Mouse (Mus musculus): ENCODE measurements at regions not wholly inside any gene's neighbourhood (a gene's known extent, or its start where the extent isn't known, plus 50 kb on each side); places are given as distances from the start of the nearest gene placed in this dataset.

DNA sequence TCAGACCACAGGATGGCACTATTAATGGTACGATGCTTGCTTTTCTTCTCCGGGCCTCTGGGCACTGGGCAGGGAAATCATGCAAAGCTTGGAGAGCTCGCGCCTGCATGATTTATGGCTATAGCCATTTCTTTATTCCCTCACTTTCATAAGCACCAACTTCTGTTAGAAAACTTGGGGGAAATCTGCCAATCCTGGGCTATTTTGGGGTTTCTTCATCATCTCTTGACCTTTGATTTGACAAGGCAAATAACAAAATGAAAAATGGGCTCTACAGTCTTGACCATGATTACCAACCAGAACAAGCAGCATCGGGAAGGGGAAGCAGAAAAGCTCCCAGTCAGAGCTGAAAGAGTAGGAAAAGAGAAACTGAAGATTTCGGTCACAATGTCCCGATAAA, 57.1 kb upstream of the Fbxl4 start:
- DNase-seq (ENCODE audit: low spot score): no peak

DNA sequence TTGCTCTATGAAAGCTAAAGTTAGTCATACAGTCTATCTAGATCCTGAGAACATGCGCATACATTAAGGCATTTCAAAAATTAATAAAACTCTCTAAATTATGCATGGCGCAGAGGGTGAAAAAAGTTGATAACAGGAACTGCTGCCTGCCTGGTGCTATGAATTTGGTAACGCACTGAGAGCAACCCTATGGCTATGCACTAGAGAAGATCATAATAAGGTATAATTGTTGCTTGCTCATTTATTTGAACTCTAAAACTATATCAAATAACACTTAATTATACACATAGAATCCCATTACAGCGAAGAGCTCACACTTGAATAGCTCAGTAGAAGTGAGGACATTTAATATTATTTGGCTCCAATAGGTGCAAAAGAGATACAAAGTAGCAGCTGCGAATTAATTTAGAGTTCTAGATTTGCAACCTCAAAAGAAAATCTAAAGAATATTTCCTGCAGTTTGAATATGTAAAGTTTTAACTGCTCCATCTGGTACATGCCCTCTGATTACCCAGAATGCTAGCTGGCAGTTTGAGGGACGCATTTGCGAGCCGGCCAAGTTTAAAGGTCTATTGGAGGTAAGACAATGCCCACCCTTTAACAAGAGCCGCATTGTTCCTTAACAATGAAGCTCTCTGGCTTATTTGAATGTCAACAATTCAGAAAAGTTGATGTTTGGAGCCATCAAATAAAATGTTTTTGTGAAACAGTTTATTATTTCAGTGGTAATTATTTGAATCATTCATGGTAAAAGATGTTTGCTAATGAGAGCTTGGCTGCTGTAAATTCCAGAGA, 56.0 kb upstream of the Fbxl4 start:
- DNase-seq (ENCODE audit: low spot score): no peak

DNA sequence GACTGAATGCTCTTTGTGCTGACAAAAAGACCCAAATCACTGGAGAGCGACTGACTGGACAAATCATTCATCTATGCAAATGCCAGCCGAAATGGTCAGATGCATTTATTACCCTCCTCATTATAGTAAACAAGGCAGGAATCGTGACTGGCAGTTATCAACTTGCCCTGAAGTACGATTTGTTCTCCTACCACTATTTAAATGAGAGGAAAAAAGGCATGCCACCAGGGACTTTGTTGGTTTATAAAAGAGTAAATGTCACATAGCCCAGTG, 55.5 kb upstream of the Fbxl4 start:
- no peak for DNase-seq (ENCODE audit: low spot score)

DNA sequence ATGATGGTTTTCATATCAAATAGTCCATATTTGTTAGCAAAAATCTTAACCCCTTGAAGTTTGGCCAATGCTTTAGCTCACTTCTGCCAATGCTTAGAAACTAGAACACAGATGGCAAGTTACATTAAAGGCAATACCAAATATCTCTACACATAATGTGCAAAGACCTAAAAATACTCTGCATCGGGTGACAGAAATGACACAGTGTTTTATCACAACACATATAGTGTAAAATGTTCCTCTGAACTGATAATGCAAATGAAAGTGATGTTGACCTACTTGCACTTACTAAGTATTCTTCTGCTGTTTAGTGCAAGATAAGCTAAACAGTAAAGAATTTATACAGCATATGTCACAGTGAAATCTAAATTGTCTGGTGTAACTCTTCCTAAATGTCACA, 55.1 kb upstream of the Fbxl4 start:
- no peak for DNase-seq (ENCODE audit: low spot score)
